Mouse (Mus musculus) MEL (cell line): Measurements from ENCODE around the gene Ddo. TPM values are rescaled to one million over a fixed set of nuclear protein-coding genes. Genes with fewer than 3 reads are reported as not detected.

Experiments
- DNase-seq: peaks from one replicate; pipeline ENCODE4 v3.0.0; 2011; ENCODE audit warnings: low read depth, low spot score
- H3K27ac ChIP-seq: 2 replicates; pipeline ENCODE4 v1.5.1; 2012; ENCODE audit warnings: low read depth, mild to moderate bottlenecking, control low read depth, low read length, moderate library complexity; ENCODE audit not compliant: control insufficient read depth
- H3K27me3 ChIP-seq, 2 experiments: fragments of 150-350 bp in 1 of 2; sonication (generic) in 1 of 2; 2 replicates each; pipeline ENCODE4 v1.6.1; 2012; ENCODE audit warnings: low read length in 2 of 2, mild to moderate bottlenecking in 2 of 2, improper control_type of control experiment in 1 of 2, moderate library complexity in 1 of 2; ENCODE audit not compliant: insufficient read depth in 2 of 2, control insufficient read depth in 1 of 2
- H3K36me3 ChIP-seq, 2 experiments: 2 replicates each; pipeline ENCODE4 v1.6.1; 2012 to 2014; ENCODE audit warnings: low read length in 2 of 2, improper control_type of control experiment in 1 of 2, inconsistent platforms in 1 of 2, mild to moderate bottlenecking in 1 of 2; ENCODE audit not compliant: insufficient read depth in 2 of 2, control insufficient read depth in 1 of 2
- H3K4me1 ChIP-seq, 2 experiments: fragments of 150-350 bp in 1 of 2; sonication (generic) in 1 of 2; 2 replicates each; pipeline ENCODE4 v1.6.1; 2012; ENCODE audit warnings: low read length in 2 of 2, improper control_type of control experiment in 1 of 2, mild to moderate bottlenecking in 1 of 2; ENCODE audit not compliant: insufficient read depth in 2 of 2, control insufficient read depth in 1 of 2
- H3K4me3 ChIP-seq, 2 experiments: fragments of 150-350 bp in 1 of 2; sonication (generic) in 1 of 2; 2 replicates each; pipeline ENCODE4 v1.5.1; 2012; ENCODE audit warnings: low read depth in 2 of 2, low read length in 2 of 2, mild to moderate bottlenecking in 2 of 2, moderate library complexity in 2 of 2, control low read depth in 1 of 2, improper control_type of control experiment in 1 of 2; ENCODE audit not compliant: control insufficient read depth in 1 of 2, insufficient read depth in 1 of 2
- H3K79me2 ChIP-seq: 2 replicates; pipeline ENCODE4 v1.6.1; 2012; ENCODE audit warnings: mild to moderate bottlenecking, low read length, moderate library complexity; ENCODE audit not compliant: control insufficient read depth, poor library complexity, insufficient read depth
- H3K9ac ChIP-seq: 2 replicates; pipeline ENCODE4 v1.6.1; 2012; ENCODE audit warnings: low read depth, mild to moderate bottlenecking, control low read depth, low read length, moderate library complexity; ENCODE audit not compliant: control insufficient read depth, poor library complexity, severe bottlenecking
- H3K9me3 ChIP-seq: fragments of 150-350 bp; sonication (generic); replicated peaks from 2 replicates; pipeline ENCODE4 v1.6.1; 2012; ENCODE audit warnings: mild to moderate bottlenecking, low read length, improper control_type of control experiment, moderate library complexity; ENCODE audit not compliant: insufficient read depth
- CHD2 ChIP-seq: IDR thresholded peaks from 2 replicates; pipeline ENCODE4 v1.6.1; 2011; ENCODE audit warnings: low read length, improper control_type of control experiment
- EP300 ChIP-seq, 2 experiments: IDR thresholded peaks; 2 replicates each; pipeline ENCODE4 v1.6.1; 2011; ENCODE audit warnings: improper control_type of control experiment in 2 of 2, low read length in 2 of 2, low read depth in 1 of 2, mild to moderate bottlenecking in 1 of 2
- GABPA ChIP-seq: IDR thresholded peaks from 2 replicates; pipeline ENCODE4 v1.6.1; 2012; ENCODE audit warnings: low read depth, mild to moderate bottlenecking, inconsistent platforms, low read length, improper control_type of control experiment, moderate library complexity
- GATA1 ChIP-seq: IDR thresholded peaks from 2 replicates; pipeline ENCODE4 v1.6.1; 2011; ENCODE audit warnings: low read depth, low read length, improper control_type of control experiment
- HCFC1 ChIP-seq: IDR thresholded peaks from 2 replicates; pipeline ENCODE4 v1.6.1; 2012; ENCODE audit warnings: low read depth, mild to moderate bottlenecking, inconsistent platforms, low read length, improper control_type of control experiment, moderate library complexity
- JUND ChIP-seq: IDR thresholded peaks from 2 replicates; pipeline ENCODE4 v1.6.1; 2011; ENCODE audit warnings: low read depth, mild to moderate bottlenecking, improper control_type of control experiment, low read length
- MAFK ChIP-seq: IDR thresholded peaks from 2 replicates; pipeline ENCODE4 v1.6.1; 2011; ENCODE audit warnings: low read depth, mild to moderate bottlenecking, low read length, improper control_type of control experiment, borderline replicate concordance
- MXI1 ChIP-seq: IDR thresholded peaks from 2 replicates; pipeline ENCODE4 v1.6.1; 2011; ENCODE audit warnings: mild to moderate bottlenecking, low read depth, low read length, improper control_type of control experiment
- MYB ChIP-seq: IDR thresholded peaks from 2 replicates; pipeline ENCODE4 v1.6.1; 2011; ENCODE audit warnings: mild to moderate bottlenecking, low read depth, low read length, improper control_type of control experiment
- NRF1 ChIP-seq: IDR thresholded peaks from 2 replicates; pipeline ENCODE4 v1.6.1; 2014; ENCODE audit warnings: low read depth, mild to moderate bottlenecking, inconsistent platforms, low read length, improper control_type of control experiment, moderate library complexity; ENCODE audit not compliant: poor library complexity, insufficient read depth, severe bottlenecking
- POLR2AphosphoS2 ChIP-seq: IDR thresholded peaks from 2 replicates; pipeline ENCODE4 v1.6.1; 2011; ENCODE audit warnings: low read length, improper control_type of control experiment
- POLR2AphosphoS5 ChIP-seq: IDR thresholded peaks from 2 replicates; pipeline ENCODE4 v1.6.1; 2012; ENCODE audit warnings: low read depth, borderline replicate concordance, mild to moderate bottlenecking, inconsistent platforms, low read length, moderate library complexity, mixed read lengths
- RCOR1 ChIP-seq: IDR thresholded peaks from 2 replicates; pipeline ENCODE4 v1.6.1; 2012; ENCODE audit warnings: low read depth, mild to moderate bottlenecking, inconsistent platforms, low read length, improper control_type of control experiment
- TAL1 ChIP-seq: IDR thresholded peaks from 2 replicates; pipeline ENCODE4 v1.6.1; 2012; ENCODE audit warnings: mild to moderate bottlenecking, inconsistent platforms, low read length, moderate library complexity, mixed read lengths
- TBP ChIP-seq: IDR thresholded peaks from 2 replicates; pipeline ENCODE4 v1.8.0; 2011; ENCODE audit warnings: low read depth, low read length, improper control_type of control experiment
- UBTF ChIP-seq: IDR thresholded peaks from 2 replicates; pipeline ENCODE4 v1.6.1; 2012; ENCODE audit warnings: low read depth, mild to moderate bottlenecking, inconsistent platforms, low read length, improper control_type of control experiment, moderate library complexity, borderline replicate concordance; ENCODE audit not compliant: insufficient read depth
- USF1 ChIP-seq: IDR thresholded peaks from 2 replicates; pipeline ENCODE4 v1.6.1; 2014; ENCODE audit warnings: low read depth, mild to moderate bottlenecking, inconsistent platforms, low read length, improper control_type of control experiment, moderate library complexity
- ZMIZ1 ChIP-seq: IDR thresholded peaks from 2 replicates; pipeline ENCODE4 v1.6.1; 2012; ENCODE audit warnings: low read depth, mild to moderate bottlenecking, inconsistent platforms, low read length, improper control_type of control experiment, moderate library complexity
- ZNF384 ChIP-seq: IDR thresholded peaks from 2 replicates; pipeline ENCODE4 v1.6.1; 2012; ENCODE audit warnings: low read depth, mild to moderate bottlenecking, inconsistent platforms, low read length, improper control_type of control experiment
- polyA plus RNA-seq, 2 experiments: library from polyadenylated mRNA; stranded (reverse) in 1 of 2; unstranded in 1 of 2; fragments of >175 nt in 1 of 2; fragments of >200 nt in 1 of 2; gene quantifications; 2 replicates each; pipeline versions ENCODE4 v1.2.1 to v1.2.4; 2012; ENCODE audit warnings: low replicate concordance in 2 of 2, low read depth in 1 of 2; ENCODE audit not compliant: insufficient read length in 2 of 2, insufficient read depth in 1 of 2, missing spikeins in 1 of 2
- total RNA-seq: library from RNA; depleted of rRNA; stranded (reverse); fragments of 300-350 nt; gene quantifications from 2 replicates; pipeline ENCODE4 v1.2.3, GENCODE M21; 2012

The Ddo gene
- total and polyA plus RNA-seq, 3 experiments = 0.04 TPM; not detected in 2

- no peak for DNase-seq
- no peak for TF ChIP-seq HCFC1
- TF ChIP-seq NRF1 = no peak
- TF ChIP-seq UBTF = no peak
- no peak for TF ChIP-seq GABPA
- TF ChIP-seq POLR2AphosphoS2 = no peak
- no peak overlapping the region for H3K9ac ChIP-seq
These were observed 14.6 kb downstream of the Ddo start for GRCm38 (mm10) chr10:40644456-40644855.

GRCm38 (mm10) chr10:40645346-40645745, 15.5 kb downstream of the Ddo start:
- Histone ChIP-seq H3K9me3 (no peaks in the 10 kb centered on the region), H3K4me3 (no peak overlapping the region), H3K27ac (no peak overlapping the region), H3K27me3 (no peaks in the 10 kb centered on the region), H3K36me3 (no peaks in the 10 kb centered on the region), H3K4me1 (no peaks in the 10 kb centered on the region; a peak in 1 of 4 replicates), H3K9ac (no peak overlapping the region), H3K79me2 (no peaks in the 10 kb centered on the region)
- TF ChIP-seq RCOR1 (no peak), ZMIZ1 (no peak), TBP (no peak), USF1 (no peak), MXI1 (no peak), JUND (no peak), GATA1 (no peak), MYB (no peak), UBTF (no peak), ZNF384 (no peak), GABPA (no peak), POLR2AphosphoS5 (no peak), TAL1 (no peak), CHD2 (no peak), EP300 (IDR thresholded peaks at IDR 0.05; ENCODE audit: low read depth in 1 of 2, low read length in 2 of 2) (no peak), MAFK (no peak)
- TF ChIP-seq, all 39 proteins: peak for 0
- DNase-seq = no peak

More at GRCm38 (mm10) chr10:40644456-40644855, 14.6 kb downstream of the Ddo start:
- Histone ChIP-seq H3K27ac (no peak overlapping the region), H3K9me3 (no peaks in the 10 kb centered on the region), H3K79me2 (no peaks in the 10 kb centered on the region), H3K4me1 (no peaks in the 10 kb centered on the region; a peak in 1 of 4 replicates), H3K36me3 (no peaks in the 10 kb centered on the region), H3K27me3 (no peaks in the 10 kb centered on the region), H3K4me3 (no peak overlapping the region)
